Mouse (Mus musculus) adrenal gland, adult 8-10 months (tissue): ENCODE data around the gene Gm17606. TPM values are rescaled to one million over a fixed set of nuclear protein-coding genes. Genes with fewer than 3 reads are reported as not detected.
A peak's percentile ranks its signal among the peaks of the same experiment; 100 is the strongest.

Source experiments
- DNase-seq: peaks from one replicate; pipeline ENCODE4 v3.0.0; 2022
- microRNA-seq, 2 experiments: library from miRNA; unstranded; fragments of <30 nt; microRNA quantifications; one replicate each; pipeline ENCODE4 v1.2.0; 2022
- total RNA-seq, 4 experiments: library from RNA; stranded (reverse); gene quantifications; 2 replicates each; pipeline ENCODE4 v1.2.4; 2022

Gene Gm17606
- total RNA-seq, 4 experiments from 2014 or later: not detected

DNA sequence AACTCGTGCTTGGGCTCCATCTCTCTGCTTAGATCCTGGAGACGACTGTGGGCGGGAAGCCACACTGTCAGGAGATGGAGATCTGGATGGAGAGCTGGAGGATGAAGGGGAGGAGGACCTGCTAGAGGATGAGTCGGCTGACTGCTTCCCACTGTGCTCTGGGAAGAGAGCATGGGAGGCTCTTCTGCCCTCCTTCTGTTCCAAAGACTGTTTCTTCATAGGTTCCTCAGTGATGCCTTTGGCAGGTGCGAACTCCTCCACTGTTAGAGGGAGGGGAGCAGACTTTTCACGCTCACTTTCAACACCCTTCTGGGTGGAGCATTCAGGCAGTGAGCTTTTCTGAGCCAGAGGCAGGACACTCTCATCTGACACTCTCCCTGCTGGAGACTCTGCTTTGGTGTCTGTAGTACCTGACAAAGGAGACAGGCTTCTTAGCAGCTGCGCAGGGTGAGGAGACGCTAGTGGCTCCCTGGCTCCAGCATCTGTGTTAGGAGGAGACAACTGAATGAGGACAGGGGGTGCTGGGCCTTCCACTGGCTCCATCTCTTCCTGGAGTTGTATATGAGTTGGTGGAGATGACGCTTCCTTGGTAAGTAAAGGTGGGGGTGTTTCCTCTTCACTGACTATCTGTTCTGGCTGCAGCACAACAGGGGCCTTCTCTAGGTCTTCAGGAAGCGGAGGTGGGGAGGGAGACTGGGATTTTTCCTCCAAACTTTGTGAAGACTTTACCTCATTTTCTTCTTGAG, 23.9 kb downstream of the Gm17606 start:
- DNase-seq: no peak

DNA sequence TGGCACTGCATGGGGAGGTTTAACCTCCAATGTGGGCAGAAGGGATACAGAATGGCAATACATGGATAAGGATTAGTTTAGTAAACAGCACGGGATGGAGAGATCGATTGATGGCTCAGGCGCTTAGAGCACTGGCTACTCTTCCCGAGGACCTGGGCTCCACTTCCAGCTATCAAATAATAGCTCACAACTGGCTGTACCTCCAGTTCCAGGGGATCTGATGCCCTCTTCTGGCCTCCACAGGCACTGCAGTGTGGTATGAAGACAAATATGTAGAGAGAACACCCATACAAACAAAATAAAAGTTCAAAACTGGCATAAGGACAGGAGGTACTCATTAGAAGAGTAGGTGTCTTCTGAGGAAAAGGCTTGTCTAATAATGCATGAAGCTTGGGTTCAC, 28.6 kb downstream of the Gm17606 start:
- no peak for DNase-seq

DNA sequence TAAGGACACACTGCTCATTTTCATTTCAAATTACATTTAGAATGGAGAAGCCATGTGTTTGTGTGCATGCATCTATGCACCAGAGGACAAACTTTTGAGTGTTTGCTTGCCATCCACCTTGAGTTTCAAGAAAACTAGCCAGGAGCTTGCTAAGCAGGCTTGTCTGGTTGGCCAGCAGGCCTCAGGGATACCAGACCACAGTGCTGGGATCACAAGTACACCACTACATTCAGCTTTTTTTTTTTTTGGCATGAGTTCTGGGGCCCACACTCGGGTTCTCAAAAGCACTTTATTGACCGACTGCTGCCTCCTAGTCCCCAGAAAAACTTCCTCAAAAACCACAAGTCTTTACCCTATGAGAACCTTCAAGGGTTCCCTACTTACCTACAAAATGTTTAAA, 33.6 kb downstream of the Gm17606 start:
- no peak for DNase-seq

DNA sequence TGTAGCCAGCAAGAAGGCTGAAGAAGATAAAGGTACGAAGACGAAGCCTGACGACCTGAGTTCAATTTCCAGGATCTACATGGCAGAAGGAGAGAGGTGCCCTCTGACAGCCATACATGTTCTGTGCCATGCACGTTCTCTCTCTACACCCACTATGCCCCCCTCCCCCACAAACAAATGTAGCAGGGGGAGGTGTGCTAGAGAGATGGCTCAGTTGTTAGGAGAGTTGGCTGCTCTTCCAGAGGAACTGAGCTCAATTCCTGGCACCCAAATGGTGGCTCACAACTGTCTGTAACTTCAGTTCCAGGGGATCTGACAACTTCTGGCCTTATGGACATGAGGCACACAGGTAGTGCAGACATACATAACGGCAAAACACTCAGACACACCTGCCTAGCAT, 35.5 kb downstream of the Gm17606 start:
- no peak for DNase-seq

- no peak for DNase-seq
Measured at GRCm38 (mm10) chr14:54678657-54679304, 38.0 kb downstream of the Gm17606 start.

DNA sequence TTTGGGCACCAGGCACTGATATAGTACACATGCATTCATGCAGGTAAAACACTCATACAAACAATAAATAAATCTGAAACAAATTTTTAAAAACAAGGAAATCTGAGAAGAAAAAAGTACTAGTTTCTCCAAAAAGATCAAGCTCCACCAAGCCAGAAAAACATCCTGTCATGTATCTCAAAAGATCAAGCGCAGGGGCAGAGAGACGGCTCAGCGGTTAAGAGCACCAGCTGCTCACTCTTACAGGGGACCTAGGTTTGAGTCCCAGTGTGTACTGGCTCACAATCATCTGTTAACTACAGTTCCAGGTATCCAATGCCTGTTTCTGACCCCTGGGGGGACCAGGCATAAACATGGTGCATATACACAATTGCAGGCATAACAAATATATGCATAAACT, 41.6 kb downstream of the Gm17606 start:
- DNase-seq: no peak

DNA sequence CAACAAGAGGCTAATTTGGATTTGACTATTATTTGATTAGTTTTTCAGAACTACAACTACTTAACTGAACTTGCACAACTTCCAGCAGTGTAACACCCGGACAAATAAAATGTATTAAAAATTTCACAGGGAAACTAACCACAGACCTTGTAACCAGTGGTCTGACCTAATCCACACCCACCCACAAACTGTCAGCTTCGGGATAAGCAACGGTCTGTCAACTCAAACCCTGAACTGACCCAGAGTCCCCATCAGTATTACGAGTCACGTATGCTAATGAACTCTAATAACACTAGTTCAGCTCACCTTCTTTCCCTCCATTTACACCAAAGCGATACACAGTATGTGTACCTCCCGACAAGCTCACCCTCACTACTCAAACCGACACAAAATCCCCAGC, 44.7 kb downstream of the Gm17606 start:
- no peak for DNase-seq

DNA sequence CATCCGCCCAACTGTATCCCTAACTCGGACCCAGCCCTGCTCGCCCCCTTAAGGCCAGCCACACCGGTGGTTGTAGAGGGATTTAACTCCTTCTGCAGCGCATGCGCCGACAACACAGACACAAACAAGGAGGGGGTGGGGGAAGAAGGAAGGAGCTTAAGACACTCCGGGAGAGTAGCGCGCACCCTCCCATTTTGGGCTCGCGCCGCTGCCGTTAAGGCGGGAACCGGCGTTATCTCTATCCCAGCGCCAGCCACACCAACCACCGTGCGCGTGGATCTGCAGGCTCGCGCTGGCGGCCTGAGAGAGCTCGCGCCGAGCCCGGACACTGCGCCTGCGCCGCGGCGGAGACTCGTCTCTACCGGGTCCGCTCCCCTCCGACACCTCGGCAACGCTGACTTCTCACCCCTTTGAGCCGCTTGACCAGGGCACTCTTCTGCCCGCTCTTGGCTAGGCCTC, 45.3 kb downstream of the Gm17606 start, which contains the start of gene 1700123O20Rik:
TSS of gene 1700123O20Rik (plus strand) at position 154 of the 459 bp plus-strand sequence.
- no peak for DNase-seq

DNA sequence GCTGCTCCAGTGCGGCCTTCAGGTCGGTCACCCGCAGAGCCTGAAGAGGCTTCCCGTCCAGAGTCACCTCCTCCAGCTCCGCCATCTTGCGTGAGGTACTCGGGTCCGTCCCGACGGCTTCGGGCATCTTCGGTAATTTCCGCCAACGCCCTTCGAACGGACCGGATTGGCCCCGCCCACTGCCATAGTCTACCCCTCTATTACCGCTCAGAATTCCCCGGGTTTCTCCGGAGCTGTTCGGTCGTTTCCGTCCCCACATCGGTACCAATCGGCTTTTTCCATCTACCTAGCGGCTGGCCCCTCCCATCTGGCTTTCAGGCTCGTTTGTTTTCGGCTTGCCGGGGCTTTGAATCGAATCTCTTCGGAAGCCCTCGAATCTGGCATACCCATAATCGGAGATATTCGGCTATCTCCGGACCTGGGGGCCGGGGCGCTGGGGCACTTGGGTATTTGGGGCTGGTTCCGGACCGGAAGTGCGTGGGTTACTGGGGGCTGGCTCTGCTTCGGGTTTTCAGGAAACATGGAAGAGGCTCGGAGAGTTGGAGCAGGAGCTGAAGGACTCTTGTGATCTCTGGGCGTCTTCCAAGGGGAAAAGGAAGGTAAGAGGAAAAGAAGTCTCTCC, 45.9 kb downstream of the Gm17606 start, which contains the start of gene Acin1:
TSS of gene Acin1 (minus strand) at position 410 of the 622 bp plus-strand sequence.
- DNase-seq: peak; percentile 100

- DNase-seq: no peak
Measured at GRCm38 (mm10) chr14:54687251-54687650, 46.5 kb downstream of the Gm17606 start.

DNA sequence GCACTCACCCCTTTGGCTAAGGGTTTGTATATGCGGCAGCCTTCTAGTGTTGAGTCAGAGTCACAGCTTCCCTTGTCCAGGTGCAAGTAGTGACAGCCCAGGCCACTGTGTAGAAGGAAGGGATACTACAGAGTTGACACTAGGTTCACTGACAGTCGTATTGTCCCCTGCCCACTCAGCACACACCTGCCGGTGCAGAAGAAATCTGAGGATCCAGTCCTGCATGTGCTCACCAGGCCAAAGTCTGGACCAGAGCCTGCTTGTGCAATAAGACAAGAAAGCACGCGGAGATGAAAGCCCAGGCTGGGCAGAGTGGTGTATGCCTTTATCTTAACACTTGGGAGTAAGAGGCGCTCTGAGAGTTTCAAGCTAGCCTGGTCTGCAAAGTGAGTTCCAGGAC, 54.3 kb downstream of the Gm17606 start:
- no peak for DNase-seq

- DNase-seq: no peak
Measured at GRCm38 (mm10) chr14:54696752-54697151, 56.0 kb downstream of the Gm17606 start.

Small RNA genes within 50 kb of the gene (microRNA-seq; reads per million reads assigned to microRNA genes)
- gene Mir686 (0 to 0.17 reads per million in 2 experiments), gene Mir6948 (0 to 1.0 reads per million in 2 experiments)

Other genes starting within 250 kb of the Gm17606 start
- gene Slc7a7, start 223.2 kb upstream of the Gm17606 start, total RNA-seq: 1 to 10 TPM; 4.6 to 8.5 (median 6.4) TPM
- 100 to 1,000 TPM; 179 to 219 (median 209) TPM for gene Mrpl52, start 214.0 kb upstream of the Gm17606 start, total RNA-seq
- 10 to 100 TPM; 34.8 to 49.0 (median 44.5) TPM for gene Mmp14, start 209.3 kb upstream of the Gm17606 start, total RNA-seq
- 100 to 1,000 TPM; 119 to 147 (median 137) TPM for gene Lrp10, start 176.8 kb upstream of the Gm17606 start, total RNA-seq
- gene Rem2, start 164.9 kb upstream of the Gm17606 start, total RNA-seq: 1 to 10 TPM in 1 of 4 experiments, under 1 TPM in 3; 0.25 to 1.9 (median 0.45) TPM
- 10 to 100 TPM; 48.4 to 53.6 (median 50.9) TPM for gene Prmt5, start 123.4 kb upstream of the Gm17606 start, total RNA-seq
- 10 to 100 TPM; 24.1 to 34.1 (median 29.4) TPM for gene Haus4, start 86.3 kb upstream of the Gm17606 start, total RNA-seq
- gene Ajuba, start 63.4 kb upstream of the Gm17606 start, total RNA-seq: 10 to 100 TPM; 23.7 to 41.6 (median 32.6) TPM
- gene 4931414P19Rik, start 35.0 kb upstream of the Gm17606 start, total RNA-seq: 1 to 10 TPM; 3.6 to 6.2 (median 5.0) TPM
- gene Psmb5, start 22.9 kb upstream of the Gm17606 start, total RNA-seq: 100 to 1,000 TPM; 254 to 479 (median 341) TPM
- gene Psmb11, start 19.5 kb upstream of the Gm17606 start, total RNA-seq: not detected
- 1 to 10 TPM in 2 of 4 experiments, under 1 TPM in 2; 0.46 to 2.0 (median 1.3) TPM for gene Cdh24, start 412 bp downstream of the Gm17606 start, total RNA-seq
- 10 to 100 TPM; 34.2 to 43.9 (median 39.6) TPM for gene 1700123O20Rik, start 45.3 kb downstream of the Gm17606 start, total RNA-seq
- 100 to 1,000 TPM; 140 to 305 (median 208) TPM for gene Acin1, start 46.0 kb downstream of the Gm17606 start, total RNA-seq
- under 1 TPM in 2 of 4 experiments, not detected in 2; 0.19 to 0.59 TPM for gene Gm29776, start 57.9 kb downstream of the Gm17606 start, total RNA-seq
- gene Cebpe, start 71.2 kb downstream of the Gm17606 start, total RNA-seq: not detected
- 10 to 100 TPM; 26.6 to 51.8 (median 40.3) TPM for gene Slc7a8, start 141.0 kb downstream of the Gm17606 start, total RNA-seq
- gene Rnf212b, start 173.2 kb downstream of the Gm17606 start, total RNA-seq: 1 to 10 TPM in 2 of 4 experiments, under 1 TPM in 2; 0.77 to 1.7 (median 1.2) TPM
- 10 to 100 TPM; 18.7 to 29.2 (median 21.7) TPM for gene Homez, start 230.0 kb downstream of the Gm17606 start, total RNA-seq
- 10 to 100 TPM; 18.5 to 26.6 (median 21.6) TPM for gene Ppp1r3e, start 236.6 kb downstream of the Gm17606 start, total RNA-seq
- gene Bcl2l2, start 242.4 kb downstream of the Gm17606 start, total RNA-seq: 10 to 100 TPM; 62.9 to 88.0 (median 73.9) TPM
- gene Gm20521, start 242.5 kb downstream of the Gm17606 start, total RNA-seq: 1 to 10 TPM in 3 of 4 experiments, under 1 TPM in 1; 0.99 to 9.0 (median 4.4) TPM